Mouse (Mus musculus): Measurements from ENCODE around the gene Pelp1.
"Not testable (repeated sequence)": the region's sequence is repeated elsewhere in the genome, so short reads cannot be mapped to it uniquely, and the experiment has no call there.

Pelp1 gene

GRCm38 (mm10) chr11:70409594-70410296, at the start of gene Pelp1:
Gene Pelp1, minus strand, starts transcription at chr11:70410031.
- peak; percentile 75 for DNase-seq (ENCODE audit: low read depth)

DNA sequence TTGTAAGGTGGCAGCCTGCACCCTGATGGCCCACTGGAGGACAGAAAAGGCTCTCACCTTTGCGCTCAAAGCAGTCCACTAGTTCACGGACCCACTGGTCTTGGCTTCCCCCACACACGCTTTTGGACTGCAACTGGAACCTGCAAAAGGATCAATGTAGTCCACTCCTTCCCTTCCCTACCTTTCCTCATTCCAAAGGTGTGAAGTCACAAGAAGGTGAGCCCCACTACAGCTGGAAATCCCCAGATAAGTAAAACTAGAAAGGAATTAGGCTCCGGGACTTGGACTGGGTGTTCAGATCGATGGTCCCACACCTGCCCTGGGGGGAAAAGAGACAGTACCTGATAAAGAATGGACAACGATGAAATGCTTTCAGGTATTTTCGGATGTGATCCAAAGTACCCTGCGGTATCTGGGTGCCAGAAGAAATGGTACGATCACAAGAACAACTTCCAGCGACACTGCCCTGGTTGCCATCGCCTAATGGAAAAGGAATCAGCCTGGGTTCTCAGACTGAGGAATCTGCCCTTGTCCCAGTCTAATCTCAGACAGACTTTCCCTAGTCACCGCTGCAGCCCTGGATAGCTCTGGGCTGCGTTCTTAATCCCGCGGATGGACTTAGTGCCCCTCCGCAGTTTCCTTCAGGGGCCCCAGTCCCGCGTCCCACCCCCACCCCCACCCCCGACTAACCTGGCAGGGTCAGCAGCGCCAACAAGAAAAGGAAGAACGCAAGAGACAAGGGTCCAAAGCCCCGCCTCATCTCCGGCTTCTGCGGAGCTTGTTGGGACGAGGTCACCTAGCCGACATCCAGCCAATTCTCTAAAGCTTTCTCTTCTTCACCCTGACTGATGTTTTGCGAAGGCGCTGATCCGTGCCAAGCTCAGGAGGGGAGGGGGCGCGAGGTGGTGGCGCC, 49.1 kb upstream of the Pelp1 start, which contains the start of gene Zmynd15:
Zmynd15 (plus strand) TSS at position 746 of the 913 bp plus-strand sequence.
- DNase-seq (ENCODE audit: low read depth): no peak

- no peak for DNase-seq (ENCODE audit: low read depth)
Observed at GRCm38 (mm10) chr11:70453261-70454044, 43.6 kb upstream of the Pelp1 start.

DNA sequence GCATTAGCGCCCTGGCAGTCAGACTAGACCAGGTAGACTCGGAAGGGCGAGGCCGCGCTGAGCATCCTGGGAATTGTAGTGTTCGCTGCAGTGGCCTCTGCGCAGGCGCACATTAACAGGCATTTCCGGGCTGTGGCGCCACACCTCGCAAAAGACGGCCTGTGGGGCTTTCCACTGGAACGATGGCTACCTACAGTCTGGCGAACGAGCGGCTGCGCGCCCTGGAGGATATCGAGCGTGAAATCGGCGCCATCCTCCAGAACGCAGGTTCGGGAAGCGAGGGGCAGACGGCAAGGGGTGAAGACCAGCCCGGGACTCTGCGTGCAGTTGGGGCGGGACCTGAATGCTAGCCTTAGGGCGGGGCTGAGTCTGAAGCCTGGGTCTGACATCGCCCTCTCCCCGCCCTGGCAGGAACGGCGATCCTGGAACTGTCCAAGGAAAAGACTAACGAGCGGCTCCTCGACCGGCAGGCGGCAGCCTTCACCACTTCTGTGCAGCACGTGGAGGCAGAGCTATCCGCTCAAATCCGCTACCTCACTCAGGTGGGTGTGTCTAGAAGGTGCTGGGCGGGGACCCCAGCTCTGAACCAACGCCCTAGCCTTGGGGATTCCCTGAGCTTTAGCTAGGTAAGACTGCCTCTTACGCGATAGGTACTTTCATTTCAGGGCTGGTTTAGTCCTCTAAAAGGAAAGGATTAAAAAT, 42.1 kb upstream of the Pelp1 start, which contains the start of gene Med11:
Med11 (plus strand) TSS at position 123 of the 702 bp plus-strand sequence.
- DNase-seq (ENCODE audit: low read depth): peak; percentile 97

DNA sequence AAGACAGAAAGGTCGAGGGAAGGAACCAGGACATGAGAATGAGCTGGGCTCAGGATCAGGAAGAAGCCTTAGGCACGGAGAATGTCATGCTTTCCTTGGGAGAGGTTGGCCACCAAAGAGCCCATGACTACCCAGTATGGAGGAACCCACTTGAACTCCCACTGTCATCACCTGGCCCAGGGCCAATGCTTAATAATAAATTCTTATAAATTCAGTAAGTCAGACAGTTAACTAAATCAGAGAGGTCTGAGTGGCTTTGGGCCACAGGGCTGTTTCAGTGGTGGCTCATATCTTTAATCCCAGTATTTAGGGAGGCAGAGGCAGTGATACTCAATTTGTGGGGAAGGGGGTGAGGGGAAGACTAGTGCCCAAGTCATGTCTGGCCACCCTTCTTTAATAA, 41.1 kb upstream of the Pelp1 start:
- no peak for DNase-seq (ENCODE audit: low read depth)

- no peak for DNase-seq (ENCODE audit: low read depth)
Observed at GRCm38 (mm10) chr11:70447373-70447772, 37.5 kb upstream of the Pelp1 start.

DNA sequence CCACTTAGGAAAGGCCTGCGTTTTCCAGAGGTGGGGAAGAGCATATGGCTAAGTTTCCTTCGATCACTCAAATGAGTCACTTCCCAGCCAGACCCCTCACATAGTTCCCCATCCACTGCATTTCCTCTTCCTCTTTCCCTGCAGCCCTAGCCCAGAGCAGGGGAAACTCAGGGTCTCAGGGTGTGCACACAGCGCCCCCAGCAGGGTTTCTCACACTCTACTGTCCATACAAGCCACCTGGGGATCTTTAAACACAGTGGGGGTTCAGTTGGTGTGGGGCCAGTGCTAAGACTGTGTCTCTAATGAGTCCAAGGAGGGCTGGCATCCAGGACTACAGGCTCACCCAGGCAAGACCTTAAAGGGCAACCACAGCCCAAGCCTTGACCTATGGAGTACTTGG, 36.9 kb upstream of the Pelp1 start:
- DNase-seq (ENCODE audit: low read depth): no peak

- no peak for DNase-seq (ENCODE audit: low read depth)
Observed at GRCm38 (mm10) chr11:70444667-70445066, 34.8 kb upstream of the Pelp1 start.

DNA sequence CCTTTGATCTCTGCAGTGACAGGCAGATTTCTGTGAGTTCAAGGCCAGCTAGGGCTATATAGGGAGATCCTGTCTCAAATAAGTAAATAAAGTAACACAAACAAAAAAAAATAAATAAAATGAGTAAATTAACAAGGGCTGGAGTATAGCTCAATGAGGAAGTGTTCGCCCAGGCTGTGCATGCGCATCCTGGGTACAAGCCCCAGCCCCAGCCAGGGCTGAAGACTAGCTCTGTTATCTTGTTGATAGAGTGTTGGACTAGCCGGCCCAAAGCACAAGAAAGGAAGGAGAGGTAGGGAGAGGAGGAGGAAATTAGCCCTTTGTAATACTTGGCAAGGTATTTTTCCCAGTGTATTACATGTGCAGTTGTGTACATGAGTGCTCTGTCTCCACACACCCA, 34.1 kb upstream of the Pelp1 start:
- no peak for DNase-seq (ENCODE audit: low read depth)

GRCm38 (mm10) chr11:70441882-70442281, 32.1 kb upstream of the Pelp1 start:
- no peak for DNase-seq (ENCODE audit: low read depth)

GRCm38 (mm10) chr11:70440637-70441036, 30.8 kb upstream of the Pelp1 start:
- DNase-seq (ENCODE audit: low read depth): no peak

DNA sequence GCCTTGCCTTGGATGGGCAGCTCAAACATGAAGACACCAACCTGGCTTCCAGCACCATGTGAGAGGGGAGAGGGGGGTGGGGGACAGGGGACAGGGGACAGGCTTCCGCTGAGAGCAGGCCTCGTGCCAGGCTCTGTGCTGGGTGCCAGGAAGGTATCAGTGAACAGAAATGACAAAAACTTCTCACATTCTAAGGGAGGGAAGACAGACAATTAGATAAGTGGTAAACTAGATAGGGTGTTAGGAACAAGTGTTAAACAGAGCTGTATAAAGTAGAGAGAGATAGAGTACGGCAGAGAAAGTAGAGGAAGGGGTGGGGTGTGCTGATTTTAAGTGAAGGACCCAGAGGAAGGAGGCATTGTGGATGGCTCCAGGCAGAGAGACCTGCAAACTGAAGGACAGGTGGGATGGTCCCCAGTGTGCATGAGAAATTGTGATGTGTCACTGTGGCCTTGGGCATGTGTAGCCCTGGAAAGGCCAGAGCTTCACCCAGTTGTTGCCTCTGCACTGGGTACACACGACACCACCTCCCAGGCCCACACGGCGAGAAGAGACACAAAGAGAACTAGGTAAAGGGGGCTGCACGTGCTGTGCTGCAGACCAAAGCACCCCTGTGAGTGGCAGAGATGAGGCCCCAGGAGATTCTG, 29.0 kb upstream of the Pelp1 start:
- no peak for DNase-seq (ENCODE audit: low read depth)

- DNase-seq (ENCODE audit: low read depth): no peak
Observed at GRCm38 (mm10) chr11:70437426-70437825, 27.6 kb upstream of the Pelp1 start.

- DNase-seq (ENCODE audit: low read depth): no peak
Observed at GRCm38 (mm10) chr11:70435476-70435875, 25.6 kb upstream of the Pelp1 start.

GRCm38 (mm10) chr11:70433951-70434350, 24.1 kb upstream of the Pelp1 start:
- no peak for DNase-seq (ENCODE audit: low read depth)

DNA sequence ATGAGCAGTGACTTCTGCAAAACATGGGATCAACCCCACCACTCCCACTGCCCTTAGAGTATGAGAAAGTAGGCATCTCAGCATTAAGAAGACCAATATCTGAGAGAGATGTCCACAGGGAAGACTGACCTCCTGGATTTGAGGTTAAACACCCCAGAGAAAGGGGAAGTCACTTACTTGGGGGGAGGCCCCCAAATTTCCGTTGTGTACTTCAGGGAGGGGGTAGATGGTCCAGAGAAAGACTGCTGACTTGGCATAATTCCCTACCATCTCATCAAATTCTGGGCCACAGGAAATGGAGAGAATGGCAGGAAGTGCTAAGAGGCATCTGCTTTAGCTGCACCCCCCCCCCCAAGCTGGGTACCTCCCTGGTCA, 23.7 kb upstream of the Pelp1 start:
- no peak for DNase-seq (ENCODE audit: low read depth)

DNA sequence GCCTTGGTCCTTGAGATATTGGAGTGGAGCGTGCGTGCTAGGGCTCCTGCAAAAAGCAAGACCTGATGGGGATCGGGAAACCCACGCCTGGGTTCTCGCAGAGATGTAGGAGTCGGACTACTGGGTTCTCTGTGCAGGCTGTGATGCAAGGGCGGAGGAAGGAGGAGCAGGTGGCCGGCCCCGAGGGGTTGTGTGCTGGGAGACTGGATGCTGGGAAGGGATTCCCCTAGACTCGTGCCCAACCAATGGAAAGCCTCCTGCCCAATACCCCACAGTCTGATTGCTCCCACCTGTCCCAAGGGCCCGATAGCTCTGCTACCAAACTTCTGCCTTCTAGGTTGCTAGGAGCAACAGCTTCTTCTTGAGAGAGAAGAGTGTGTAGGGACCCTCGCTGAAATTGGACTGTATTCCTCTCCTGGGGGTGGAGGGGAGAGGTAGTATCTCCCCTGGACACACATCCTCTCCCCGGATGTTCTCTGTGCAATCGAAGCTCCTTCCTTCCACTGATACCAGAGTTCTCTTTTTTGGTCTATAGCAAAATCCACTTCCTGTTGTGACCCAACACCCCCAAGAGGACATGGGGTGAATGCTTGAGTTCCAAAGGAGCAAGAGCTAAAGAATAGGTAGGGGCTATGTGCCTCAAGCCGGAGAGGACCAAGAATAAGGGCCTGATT, 23.2 kb upstream of the Pelp1 start:
- no peak for DNase-seq (ENCODE audit: low read depth)

GRCm38 (mm10) chr11:70432048-70432894, 22.4 kb upstream of the Pelp1 start, which contains the start of gene Arrb2:
Gene Arrb2, plus strand, starts transcription at chr11:70432635.
- DNase-seq (ENCODE audit: low read depth): peak; percentile 95

DNA sequence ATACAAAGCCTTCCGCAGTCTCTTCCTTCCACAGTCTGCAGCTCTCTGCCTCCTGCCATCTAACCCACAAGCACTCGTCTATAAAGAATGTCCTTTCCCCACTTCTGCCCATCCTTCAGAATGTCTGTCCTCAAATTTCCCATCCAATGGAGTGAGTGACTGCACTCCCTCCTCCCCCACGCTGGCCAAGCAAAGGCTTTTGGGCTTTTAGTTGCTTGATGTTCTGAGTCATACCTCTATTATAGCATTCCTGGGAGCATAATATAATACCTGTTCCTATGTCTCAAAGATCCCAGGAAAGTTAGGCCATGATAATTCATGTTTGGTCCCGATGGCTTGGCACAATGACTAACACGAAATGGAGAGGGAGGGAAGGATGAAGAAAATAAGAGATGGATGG, 21.7 kb upstream of the Pelp1 start:
- DNase-seq (ENCODE audit: low read depth): no peak

DNA sequence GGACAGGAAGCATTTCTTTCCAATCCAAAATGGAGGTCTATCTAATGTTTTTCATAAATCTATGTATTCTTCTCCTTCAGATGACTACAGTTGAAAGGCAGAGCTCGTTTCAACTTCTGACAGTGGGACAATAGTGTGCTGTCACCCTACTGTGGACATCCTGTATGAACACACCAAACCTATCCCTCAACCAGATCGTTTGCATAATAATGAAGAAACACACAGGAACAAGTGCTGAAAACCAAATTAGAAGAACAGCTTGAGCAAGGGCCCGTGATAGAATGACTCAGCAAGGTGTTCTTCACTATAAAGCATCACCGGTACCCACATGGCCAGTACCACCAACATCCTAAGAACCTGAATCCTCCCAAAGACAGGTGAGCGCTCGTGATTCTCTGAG, 16.8 kb upstream of the Pelp1 start:
- DNase-seq (ENCODE audit: low read depth): not testable (repeated sequence)

All from fibroblast of lung, adult 2 months (primary cell).